Mouse (Mus musculus): ENCODE measurements around the gene Gsc2.
A peak's percentile ranks its signal among the peaks of the same experiment; 100 is the strongest.

Gsc2 gene

DNA sequence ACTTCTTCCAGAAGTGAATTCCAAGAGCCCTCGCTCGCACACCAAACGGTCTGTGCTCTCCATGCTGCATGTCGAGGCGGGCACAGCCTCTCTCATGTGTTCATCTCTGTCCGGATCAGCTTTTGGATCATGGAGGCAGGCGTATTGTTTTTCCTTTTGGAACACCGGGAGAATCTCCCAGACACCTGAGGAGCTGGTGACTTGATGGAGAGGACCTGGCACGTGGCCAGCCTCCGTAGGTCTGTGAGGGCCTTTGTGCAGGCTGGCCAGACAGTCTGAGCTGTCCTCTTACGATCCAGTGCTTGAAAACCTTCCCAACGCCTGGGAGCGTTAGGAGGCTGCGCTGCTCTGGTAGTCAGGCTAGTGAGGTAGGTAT is 7.3 kb upstream of the Gsc2 start:
- DNase-seq (ENCODE audit: low spot score) = peak; percentile 65

DNA sequence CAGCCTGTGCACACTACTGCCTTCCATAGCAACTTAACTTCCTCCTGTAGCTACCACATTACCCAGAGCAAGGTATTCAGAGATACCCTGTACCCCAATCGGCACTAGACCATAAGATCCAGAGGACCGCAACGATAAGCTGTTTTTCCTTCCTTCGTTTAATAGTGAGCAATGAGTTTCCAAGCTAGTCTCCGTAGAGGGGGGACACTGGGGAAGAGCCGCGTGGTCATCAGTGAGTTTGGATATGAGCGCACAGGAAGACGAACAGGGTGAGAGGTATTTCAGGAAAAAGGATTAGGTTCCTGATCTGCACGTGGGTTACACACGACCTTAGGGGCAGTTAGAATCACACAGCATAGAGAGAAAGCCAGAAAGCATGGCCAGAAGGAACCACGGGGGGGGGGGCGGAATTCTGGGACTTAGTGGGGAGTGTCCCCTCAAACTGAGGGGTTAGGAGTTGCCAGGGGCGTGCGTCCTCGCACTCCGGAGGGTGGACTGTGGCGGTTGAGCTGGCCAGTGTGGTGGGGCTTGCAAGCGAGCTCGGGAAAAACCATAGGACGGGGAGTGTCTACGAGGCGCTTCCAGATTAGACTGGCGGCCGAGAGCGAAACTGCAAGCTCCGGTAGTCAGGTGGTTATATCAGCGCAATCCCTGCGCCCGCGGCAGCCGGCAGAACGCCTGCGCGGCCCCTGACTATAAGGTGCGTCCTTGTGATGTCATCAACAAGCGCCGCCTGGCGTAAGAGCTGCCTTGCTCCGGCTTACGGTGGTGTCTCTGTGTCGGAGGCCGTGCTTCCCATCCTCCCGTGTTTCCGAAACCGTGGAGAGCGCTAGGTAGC is 6.7 kb upstream of the Gsc2 start:
- DNase-seq (ENCODE audit: low spot score) = peak; percentile 94

DNA sequence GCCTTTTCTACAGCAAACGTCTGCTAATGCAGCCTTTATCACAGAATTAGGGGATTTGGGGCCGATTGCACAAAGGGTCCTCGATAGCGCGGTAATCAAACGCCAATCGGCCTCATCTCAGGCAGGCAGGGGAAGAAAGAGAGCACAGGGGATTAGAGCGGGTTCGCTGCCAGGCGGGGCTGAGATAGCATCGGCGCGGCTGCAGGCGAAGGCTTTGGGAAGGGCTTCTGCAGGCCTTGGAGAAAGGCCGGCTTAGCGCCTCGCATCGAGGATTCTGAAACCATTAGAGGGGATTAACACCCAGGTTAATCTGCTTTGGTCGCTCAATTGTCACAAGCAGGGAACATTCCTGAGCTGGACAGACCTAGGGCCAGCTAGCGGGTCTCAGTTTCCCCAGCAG is 5.7 kb upstream of the Gsc2 start:
- DNase-seq (ENCODE audit: low spot score) = no peak

DNA sequence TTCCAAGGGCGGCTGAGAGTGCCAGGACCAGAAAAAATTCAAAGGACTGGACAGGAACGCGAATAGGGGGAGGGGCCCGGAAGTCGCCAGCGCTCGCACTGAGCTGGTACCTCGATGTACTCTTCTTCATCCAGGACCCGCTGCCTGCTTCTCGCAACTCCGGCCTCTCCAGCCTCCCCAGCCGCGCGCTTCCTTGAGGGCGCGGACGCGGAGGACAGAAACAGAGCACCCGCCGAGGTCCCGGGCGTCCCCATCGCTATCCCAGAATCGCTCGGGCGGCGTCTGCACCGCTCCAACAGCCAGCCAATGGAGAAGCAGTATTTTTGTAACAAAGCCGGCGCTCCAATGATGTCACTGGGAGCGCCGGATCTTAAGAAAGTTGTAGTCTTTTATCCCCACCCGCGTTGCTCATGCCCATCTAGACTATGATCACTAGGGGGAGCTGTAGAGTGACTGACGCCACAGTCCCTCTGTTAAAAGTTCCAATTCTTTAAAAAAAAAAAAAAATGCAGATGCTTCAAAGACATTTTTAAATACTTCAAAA is 3.7 kb downstream of the Gsc2 start, which contains the start of gene Ess2:
Gene Ess2 (minus strand): TSS at position 297 of the 544 bp plus-strand sequence.
- DNase-seq (ENCODE audit: low spot score) = peak; percentile 91

DNA sequence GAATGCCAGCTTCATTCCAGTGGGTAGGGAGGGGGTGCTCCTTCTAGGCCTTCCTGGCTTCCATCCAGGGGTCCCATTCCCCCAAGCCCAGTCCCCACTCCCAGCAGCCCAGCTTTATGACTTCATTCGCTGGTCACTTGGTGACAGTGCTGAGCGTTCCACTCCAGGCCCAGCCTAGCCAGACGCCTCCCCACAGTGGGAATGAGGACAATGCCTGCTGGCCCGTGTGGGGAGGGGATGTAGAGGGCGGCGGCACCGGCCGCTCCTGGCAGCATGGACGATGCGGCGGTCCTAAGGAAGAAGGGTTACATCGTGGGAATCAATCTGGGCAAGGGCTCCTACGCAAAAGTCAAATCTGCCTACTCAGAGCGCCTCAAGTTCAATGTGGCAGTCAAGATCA is 16.4 kb downstream of the Gsc2 start, which contains the start of the genes Dgcr2 and Tssk2:
Gene Dgcr2 (minus strand): TSS at position 101 of the 400 bp plus-strand sequence.
Gene Tssk2 (plus strand): TSS at position 176 of the 400 bp plus-strand sequence.
- no peak for DNase-seq (ENCODE audit: low spot score)

DNA sequence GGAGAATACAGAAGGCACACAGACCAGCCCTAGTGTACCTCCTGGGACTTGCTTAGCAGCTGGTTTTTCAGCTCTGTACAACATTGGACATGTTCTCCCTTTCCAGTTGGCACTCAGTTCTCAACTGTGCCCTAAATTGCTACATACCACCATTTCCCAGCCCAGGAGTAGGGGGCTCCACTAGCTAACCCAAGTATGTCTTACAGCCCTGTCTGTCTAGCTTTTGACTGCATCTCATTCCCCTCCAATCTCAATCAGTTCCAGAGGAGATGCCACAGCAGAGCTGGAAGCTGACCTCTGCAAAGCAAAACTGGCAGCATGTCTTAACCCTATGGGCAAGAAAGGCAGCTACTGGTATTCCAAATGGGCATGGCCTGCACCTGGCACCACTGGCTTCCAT is 18.8 kb downstream of the Gsc2 start:
- no peak for DNase-seq (ENCODE audit: low spot score)

DNA sequence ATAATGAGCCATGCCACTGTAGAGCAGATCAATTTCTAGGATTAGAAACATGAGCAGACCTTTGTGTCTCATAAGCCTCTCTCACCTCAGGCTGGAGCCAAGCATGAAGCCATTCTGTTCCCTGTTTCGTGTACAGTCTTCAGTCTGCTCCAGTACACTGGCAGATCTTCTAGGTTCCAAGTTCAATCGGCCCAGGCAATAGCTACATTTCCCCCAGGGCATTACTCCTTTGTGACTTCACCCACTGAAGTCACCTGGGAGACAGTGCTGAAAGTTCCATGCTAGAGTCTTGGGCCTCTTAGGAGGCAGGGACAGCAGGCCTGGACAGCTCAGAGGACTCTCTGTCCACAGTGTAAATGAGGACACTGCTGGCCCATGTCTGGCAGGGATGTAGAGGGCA is 20.9 kb downstream of the Gsc2 start, which contains the start of gene Tssk1:
Gene Tssk1 (plus strand): TSS at position 301 of the 400 bp plus-strand sequence.
- no peak for DNase-seq (ENCODE audit: low spot score)

DNA sequence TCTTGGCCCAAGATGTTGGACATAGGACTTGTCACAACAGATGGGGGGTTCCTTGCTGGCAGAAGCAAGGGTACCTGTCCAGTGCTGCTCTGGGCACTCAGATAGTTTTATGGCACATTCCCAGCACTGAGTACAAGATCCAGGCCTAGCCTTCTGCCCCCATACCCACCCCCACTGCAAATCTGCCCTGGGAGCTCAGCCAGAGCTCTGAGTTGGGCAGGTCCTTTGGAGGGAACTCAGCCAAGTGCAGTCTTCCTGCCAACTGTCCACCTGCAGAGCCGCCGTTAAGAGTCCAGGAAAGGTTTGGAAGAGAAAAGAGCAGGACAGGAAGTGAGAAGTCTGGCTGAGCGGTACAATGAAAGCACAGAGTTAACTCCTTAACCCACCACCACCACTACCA is 22.3 kb downstream of the Gsc2 start:
- peak; percentile 42 for DNase-seq (ENCODE audit: low spot score)

DNA sequence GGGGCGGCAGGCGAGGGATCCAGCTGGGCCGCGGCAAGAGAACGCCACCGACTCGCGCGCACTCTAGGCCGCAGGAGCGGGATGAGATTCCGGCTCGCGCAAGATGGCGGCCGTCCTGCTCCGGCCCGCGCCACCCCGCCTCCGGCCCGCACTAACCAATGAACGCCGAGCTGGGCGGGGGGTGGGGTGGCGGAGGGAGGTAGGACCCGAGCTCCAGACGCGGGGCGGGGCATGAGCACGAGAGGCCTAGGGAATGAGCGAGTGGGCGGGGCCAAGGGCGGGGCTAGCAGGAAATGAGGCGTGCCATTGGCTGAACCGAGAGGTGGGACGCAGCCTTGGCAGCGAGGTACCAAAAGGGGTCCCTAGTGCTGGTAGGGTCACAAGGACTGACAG is 23.3 kb downstream of the Gsc2 start, which contains the start of gene Gm20518:
Gene Gm20518 (minus strand): TSS at position 105 of the 393 bp plus-strand sequence.
- DNase-seq (ENCODE audit: low spot score) = peak; percentile 98

DNA sequence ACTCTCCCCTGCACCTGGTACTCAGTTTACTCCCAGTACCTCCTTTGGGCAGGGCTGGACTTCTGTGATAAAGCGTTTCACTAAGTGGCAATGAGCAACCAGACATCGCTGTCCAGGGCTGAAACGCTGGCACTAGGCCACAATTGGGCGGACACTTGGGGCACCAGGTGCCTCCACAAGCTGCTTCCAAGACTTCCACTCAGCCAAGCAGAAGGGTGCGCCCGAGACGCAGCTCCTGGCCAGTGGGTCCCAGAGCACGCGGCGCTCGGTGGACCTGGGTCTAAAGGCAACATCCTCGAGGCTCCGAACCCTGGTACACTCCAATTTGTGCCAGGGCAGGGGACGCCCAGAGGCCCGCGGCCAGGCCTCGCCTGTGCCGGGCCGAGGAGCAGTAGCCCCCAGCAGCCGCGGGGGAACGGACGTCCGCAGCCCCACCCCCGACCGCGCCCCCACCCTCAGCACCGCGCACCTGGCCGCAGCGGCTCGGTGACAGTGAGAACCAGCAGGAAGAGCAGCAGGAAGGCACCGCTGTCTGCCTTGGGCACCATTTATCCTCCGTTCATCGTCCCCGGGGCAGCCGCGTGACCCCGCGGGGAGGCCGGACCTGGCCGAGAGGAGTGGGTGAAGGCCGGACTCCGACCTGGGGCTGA is 23.8 kb downstream of the Gsc2 start:
- peak; percentile 81 for DNase-seq (ENCODE audit: low spot score)

DNA sequence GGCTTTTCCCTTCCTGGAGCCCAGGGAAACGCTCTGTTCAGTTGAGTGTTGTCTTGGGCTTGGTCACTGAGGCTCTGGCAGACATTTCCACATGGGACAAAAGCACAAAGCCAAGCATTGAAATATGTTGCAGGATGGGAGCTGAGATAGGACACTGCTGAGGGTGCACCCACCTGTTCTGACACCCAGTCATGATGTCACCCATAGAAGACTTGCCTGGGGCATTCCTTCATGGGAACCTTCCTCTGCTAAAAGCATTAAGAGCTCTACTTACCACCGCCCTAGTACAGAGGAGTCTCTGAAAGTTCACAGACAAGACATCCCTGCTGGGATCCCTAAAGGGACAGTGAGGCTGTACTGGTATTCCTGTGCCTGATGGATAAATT is 24.5 kb downstream of the Gsc2 start:
- no peak for DNase-seq (ENCODE audit: low spot score)

DNA sequence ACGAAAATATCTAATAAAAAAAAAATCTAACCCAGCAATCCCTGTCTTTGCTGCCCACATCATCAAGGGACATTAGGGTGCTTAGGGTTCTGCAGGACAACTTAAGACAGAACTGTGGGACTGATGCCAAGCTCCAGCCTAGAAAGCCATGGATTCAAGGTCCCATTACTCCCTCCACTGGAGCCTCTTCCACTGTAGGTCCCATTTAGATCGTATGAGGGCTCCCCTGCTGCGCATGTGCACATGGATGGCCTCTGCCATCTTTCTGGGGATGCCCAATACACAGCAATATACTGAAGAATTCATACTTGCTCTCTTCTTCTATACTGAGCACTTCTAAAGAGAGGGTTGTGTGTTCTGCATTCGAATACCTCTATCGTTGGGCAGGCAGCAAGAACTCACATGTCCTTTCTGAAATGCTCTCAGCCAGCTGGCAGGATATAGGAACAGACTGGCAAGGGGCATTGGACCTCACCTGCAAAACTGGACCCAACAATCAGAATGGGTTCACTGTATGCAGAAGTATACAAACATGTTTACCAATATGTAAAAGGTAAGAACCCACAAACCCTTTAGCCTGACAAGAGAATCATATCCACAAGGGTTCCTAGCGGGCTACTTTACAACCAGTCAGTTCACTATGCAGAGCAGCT is 25.0 kb downstream of the Gsc2 start:
- DNase-seq (ENCODE audit: low spot score) = no peak

DNA sequence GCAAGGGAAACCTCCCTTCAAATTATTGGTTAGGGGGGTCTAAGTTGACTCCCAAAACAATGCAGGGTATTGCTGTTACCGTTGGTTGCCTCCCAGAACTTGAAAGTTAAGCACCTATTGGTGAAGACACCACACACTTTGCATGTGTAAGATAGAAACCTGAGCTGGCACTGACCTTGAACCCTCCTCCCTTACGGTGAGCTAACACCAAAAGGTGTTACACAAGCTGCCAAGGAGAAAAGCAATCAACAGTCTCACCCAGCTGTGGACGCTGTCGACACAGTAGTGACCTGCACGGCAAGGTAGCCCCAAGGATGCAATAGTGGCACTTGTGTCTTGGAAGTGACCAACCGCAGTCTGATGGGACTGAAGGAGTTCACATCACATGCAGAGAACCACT is 30.7 kb downstream of the Gsc2 start:
- no peak for DNase-seq (ENCODE audit: low spot score)

DNA sequence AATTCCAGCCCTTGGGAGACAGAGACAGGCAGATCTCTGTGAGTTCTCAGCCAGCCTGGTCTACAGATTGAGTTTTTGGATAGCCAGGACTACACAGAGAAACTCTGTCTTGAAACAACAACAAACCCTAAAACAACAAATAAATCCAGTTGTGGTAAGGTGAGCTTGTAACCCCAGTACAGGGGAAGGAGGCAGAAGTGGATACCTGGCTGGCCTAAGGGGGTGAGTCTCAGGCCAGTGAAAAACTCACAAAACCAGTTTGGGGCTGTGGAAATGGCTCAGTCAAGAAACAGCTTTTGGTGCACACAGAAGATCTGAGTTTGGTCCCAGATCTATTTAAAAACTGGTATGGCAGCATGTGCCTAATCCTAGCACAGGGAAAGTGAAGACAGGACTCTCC is 32.7 kb downstream of the Gsc2 start:
- DNase-seq (ENCODE audit: low spot score) = no peak

DNA sequence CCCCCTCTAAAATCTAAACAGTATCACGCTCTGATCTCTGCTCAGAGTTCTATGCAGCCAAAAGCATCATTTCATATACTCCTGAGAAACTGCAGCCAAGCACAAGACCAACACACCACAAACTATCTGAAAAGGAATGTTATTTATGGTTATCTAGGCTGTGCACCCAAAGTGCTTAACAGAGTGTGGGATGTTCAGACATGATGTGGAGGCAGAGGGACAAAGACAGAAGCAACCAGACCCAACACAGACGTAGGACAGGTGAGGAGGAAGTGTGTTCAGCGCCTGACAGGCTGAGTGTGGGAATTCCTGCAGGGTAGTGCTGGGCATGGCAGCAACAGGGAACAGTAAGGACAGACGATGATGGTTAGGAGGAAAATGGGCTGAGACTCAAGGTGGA is 35.3 kb downstream of the Gsc2 start:
- DNase-seq (ENCODE audit: low spot score) = no peak

DNA sequence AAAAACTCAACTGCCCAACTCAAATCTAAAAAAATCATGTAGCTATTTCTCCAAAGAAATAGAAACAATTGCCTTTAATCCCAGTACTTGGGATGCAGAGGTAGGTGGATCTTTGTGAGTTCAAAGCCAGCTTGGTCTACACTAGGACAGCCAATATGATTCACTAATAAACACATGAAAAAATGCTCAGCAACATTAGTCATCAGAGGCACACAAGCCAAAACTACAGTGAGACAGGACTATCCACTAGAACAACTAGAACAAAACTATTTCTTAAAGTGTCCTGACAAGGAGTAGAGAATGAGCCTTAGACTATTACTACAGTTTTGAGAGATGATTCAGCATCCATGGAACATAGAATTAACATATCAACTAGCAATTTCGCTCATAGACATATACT is 38.8 kb downstream of the Gsc2 start:
- no peak for DNase-seq (ENCODE audit: low spot score)

DNA sequence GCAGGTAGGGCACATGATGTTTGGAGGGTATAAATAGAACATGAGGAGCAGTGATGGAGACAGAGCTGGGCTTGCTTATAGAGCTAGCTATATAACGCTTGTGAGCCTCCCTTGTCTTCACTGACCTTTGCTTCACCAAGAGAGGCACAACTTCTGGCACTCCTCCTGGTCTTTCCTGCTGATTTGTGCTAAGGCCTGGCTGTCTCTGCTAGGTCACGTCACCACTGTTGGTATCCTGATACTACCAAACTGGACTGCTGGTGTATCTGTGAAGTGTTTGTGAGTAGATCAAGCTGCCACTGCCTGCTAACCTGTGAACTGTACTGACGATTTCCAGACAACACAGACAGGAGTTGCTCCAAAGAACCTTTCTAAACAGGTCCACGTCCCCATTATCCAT is 39.7 kb downstream of the Gsc2 start:
- DNase-seq (ENCODE audit: low spot score) = no peak

DNA sequence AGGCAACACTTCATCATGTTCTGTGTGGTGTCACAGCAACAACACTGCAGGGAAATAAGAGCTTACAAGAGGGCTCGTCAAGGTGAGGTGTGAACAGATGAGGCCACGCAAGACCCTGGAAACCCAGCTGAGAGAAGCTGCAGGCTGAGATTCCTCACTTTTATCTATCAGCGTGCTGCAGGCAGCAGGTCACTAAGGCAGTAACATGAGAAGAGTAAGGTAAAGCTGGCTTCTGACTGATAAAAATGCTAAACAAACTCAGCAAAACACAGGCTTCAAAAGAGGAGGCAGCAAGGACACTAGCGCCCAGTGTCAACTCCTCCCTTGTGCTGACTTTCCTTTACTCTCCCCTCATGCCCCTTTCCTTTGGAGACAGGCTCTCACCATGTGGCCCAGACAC is 41.9 kb downstream of the Gsc2 start:
- DNase-seq (ENCODE audit: low spot score) = no peak

DNA sequence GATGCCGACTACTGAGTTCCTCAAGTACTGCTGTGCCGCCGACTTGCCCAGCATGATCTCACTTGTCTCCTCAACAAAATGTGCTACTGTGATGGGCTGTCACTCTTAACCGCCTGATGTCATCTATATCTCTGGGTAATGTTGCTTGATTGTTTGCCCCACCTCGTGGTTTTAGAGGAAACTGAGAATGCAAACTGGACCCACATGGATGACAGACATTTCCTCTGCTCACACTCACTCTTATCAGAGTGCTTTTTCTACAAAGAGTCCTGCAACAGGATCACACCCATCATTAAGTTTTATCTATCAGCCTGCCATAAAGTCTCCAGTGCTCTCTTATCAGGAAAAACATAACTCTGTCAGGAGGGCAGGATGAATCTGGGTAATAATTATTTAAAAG is 43.6 kb downstream of the Gsc2 start:
- no peak for DNase-seq (ENCODE audit: low spot score)

DNA sequence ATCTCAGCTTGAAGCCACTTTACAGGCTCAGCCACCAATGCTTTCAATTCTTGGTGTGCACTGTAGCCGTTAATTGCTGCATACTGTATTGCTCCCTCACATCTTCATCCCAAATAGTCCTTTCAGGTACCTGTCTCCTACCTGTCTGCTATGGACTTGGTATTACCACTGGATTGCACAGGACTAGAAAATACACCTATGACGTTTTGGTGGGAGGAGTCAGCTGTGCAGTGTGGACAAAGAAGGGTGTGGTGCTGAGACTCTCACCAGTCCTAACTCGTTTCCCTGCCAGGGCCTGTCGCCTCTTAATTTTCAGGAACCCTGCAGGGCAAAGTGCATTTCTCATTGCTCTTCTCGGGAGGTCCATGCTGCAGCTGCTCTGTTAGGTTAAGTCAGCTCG is 49.1 kb downstream of the Gsc2 start:
- no peak for DNase-seq (ENCODE audit: low spot score)

DNA sequence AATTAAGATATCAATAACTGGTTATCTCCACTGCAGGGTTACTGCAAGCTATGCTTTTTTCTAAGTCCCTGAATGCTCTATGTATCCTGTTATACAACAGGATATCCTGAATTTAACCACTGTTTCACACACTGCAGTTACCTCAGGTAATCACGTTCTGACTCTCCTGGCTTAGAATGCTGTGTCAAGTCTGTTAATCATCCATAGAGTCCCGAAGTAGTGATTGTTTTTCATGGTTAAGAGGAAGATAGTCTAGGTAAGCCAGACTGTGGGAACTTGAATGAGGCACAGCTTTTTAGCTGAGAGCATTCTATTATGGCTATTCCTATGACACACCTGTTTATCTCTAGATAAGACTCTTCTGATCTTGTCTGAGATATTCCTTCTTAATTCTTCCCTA is 49.6 kb downstream of the Gsc2 start:
- no peak for DNase-seq (ENCODE audit: low spot score)
